Mouse (Mus musculus) C2C12 (cell line): Measurements from ENCODE around the gene Ctnna2.

Experiments
- CEBPB ChIP-seq: IDR thresholded peaks from one replicate; pipeline ENCODE4 v1.6.1; 2011; ENCODE audit warnings: low read depth, mild to moderate bottlenecking, control low read depth, moderate library complexity
- CTCF ChIP-seq: IDR thresholded peaks from one replicate; pipeline ENCODE4 v1.5.1; 2011; ENCODE audit not compliant: control insufficient read depth, insufficient read depth, insufficient read length
- MAX ChIP-seq: IDR thresholded peaks from one replicate; pipeline ENCODE4 v1.6.1; 2011; ENCODE audit warnings: mild to moderate bottlenecking, control low read depth
- MYOD1 ChIP-seq: IDR thresholded peaks from one replicate; pipeline ENCODE4 v1.6.1; 2011; ENCODE audit warnings: low read depth; ENCODE audit not compliant: control insufficient read depth, insufficient read length
- USF1 ChIP-seq: IDR thresholded peaks from one replicate; pipeline ENCODE4 v1.6.1; 2011; ENCODE audit warnings: low read depth, mild to moderate bottlenecking, control low read depth, moderate library complexity

DNA sequence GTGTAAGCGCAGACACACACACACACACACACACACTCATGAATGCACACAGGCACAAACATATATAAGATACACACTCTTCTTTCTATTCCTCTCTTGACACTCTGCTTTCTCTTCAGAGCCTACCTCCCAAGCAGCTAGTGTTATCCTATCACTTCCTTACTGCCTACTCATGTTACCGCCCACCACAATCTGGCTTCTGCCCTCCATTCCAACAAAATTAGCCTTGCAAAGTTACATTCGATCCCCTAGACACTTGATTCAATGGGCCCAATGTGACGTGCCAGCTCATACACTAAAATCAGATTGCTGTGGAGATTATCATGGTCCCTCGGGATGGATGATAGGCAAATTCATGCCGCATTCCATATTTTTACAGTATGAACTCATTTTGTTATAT is 116.7 kb downstream of the Ctnna2 start:
- TF ChIP-seq CTCF = no peak
- TF ChIP-seq USF1 = no peak
- no peak for TF ChIP-seq MAX
- no peak for TF ChIP-seq MYOD1
- no peak for TF ChIP-seq CEBPB
